Mouse (Mus musculus) kidney, embryonic 15.5 days (tissue): Measurements from ENCODE around the gene Nrap. TPM values are rescaled to one million over a fixed set of nuclear protein-coding genes. Genes with fewer than 3 reads are reported as not detected.

Experiments
- ATAC-seq: fragments of 200-750 bp; cut with Nextera tagmentation; replicated peaks from 2 replicates; pipeline ENCODE4 v1.8.0; 2017; ENCODE audit warnings: moderate TSS enrichment; ENCODE audit not compliant: low FRiP score
- H3K27ac ChIP-seq: fragments of 300-500 bp; sonication (generic); 2 replicates; pipeline ENCODE4 v1.5.1; 2015; ENCODE audit warnings: mild to moderate bottlenecking, inconsistent platforms
- H3K27me3 ChIP-seq: fragments of 300-500 bp; sonication (generic); 2 replicates; pipeline ENCODE4 v1.6.1; 2015; ENCODE audit warnings: inconsistent platforms
- H3K36me3 ChIP-seq: fragments of 300-500 bp; sonication (generic); 2 replicates; pipeline ENCODE4 v1.6.1; 2015; ENCODE audit warnings: inconsistent platforms
- H3K4me1 ChIP-seq: fragments of 300-500 bp; sonication (generic); 2 replicates; pipeline ENCODE4 v1.6.1; 2015; ENCODE audit warnings: inconsistent platforms
- H3K4me2 ChIP-seq: fragments of 300-500 bp; sonication (generic); 2 replicates; pipeline ENCODE4 v1.6.1; 2015; ENCODE audit warnings: moderate library complexity, mild to moderate bottlenecking, inconsistent platforms
- H3K4me3 ChIP-seq: fragments of 300-500 bp; sonication (generic); replicated peaks from 2 replicates; pipeline ENCODE4 v1.5.1; 2015; ENCODE audit warnings: mild to moderate bottlenecking, inconsistent platforms
- H3K9ac ChIP-seq: fragments of 300-500 bp; sonication (generic); 2 replicates; pipeline ENCODE4 v1.6.1; 2015; ENCODE audit warnings: mild to moderate bottlenecking, inconsistent platforms
- H3K9me3 ChIP-seq: fragments of 300-500 bp; sonication (generic); replicated peaks from 2 replicates; pipeline ENCODE4 v1.6.1; 2016; ENCODE audit warnings: inconsistent platforms
- WGBS: fragments of 180-500 bp; shearing (Covaris S2); methylation state at CpG from one replicate; pipeline ENCODE4 v1.1.7; 2015; ENCODE audit warnings: mixed read lengths; 5-methylcytosine and 5-hydroxymethylcytosine counted together
- polyA plus RNA-seq: library from polyadenylated mRNA; unstranded; fragments of >200 nt; fragmentation: Nextera tagmentation; extraction: Ambion mirVana; gene quantifications from 2 replicates; pipeline ENCODE4 v1.2.1, GENCODE M21; 2015

Nrap gene
- polyA plus RNA-seq, 1 experiment from 2014 or later, result 0.36 TPM

GRCm38 (mm10) chr19:56356480-56357373 is 33.1 kb downstream of the Nrap start:
- Histone ChIP-seq H3K9me3 (peaks cover 3% of the 10 kb centered on the region; the same call in 1 of the 2 replicates), H3K4me1 (peaks cover 11% of the 10 kb centered on the region), H3K36me3 (no peaks in the 10 kb centered on the region), H3K27me3 (no peaks in the 10 kb centered on the region), H3K27ac (0 out of 2 replicates have a peak overlapping the region, but pooled peaks have one; percentile 32), H3K4me3 (peak overlapping the region; percentile 17; the same call in 1 of the 2 replicates), H3K4me2 (peak overlapping the region; percentile 43), H3K9ac (0 out of 2 replicates have a peak overlapping the region, but pooled peaks have one; percentile 21)
- no peak for ATAC-seq
- 37% methylated on average over 17 of the region's 17 CpGs for WGBS

- Histone ChIP-seq H3K36me3 (no peaks in the 10 kb centered on the region), H3K27ac (no peak overlapping the region), H3K9ac (no peak overlapping the region), H3K9me3 (peaks cover 3% of the 10 kb centered on the region; the same call in 1 of the 2 replicates), H3K27me3 (no peaks in the 10 kb centered on the region), H3K4me1 (peaks cover 11% of the 10 kb centered on the region), H3K4me2 (no peak overlapping the region), H3K4me3 (no peak overlapping the region)
- no peak for ATAC-seq
- 81% methylated on average over 12 of the region's 12 CpGs for WGBS
These were observed 34.6 kb downstream of the Nrap start for GRCm38 (mm10) chr19:56355201-56355600.

DNA sequence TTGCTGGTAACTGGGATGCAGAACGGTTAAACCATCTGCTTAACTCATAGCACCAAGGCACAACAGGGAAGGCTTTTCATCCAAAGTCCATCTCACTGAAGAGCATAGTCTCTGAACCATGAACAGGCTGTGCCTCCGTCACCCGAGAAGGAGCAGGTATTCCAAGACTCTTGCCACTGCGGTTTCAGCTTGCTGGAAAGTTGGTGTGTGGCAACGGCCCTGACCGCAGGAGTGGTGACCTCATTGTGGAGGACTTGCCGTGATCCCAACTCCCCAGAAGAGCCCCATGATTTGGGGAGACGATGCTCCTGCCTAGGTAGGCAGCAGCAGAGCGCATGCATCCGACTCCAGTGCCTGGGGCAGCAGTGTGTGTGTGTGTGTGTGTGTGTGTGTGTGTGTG is 36.1 kb downstream of the Nrap start:
- Histone ChIP-seq H3K36me3 (no peaks in the 10 kb centered on the region), H3K9me3 (peaks cover 3% of the 10 kb centered on the region; the same call in 1 of the 2 replicates), H3K9ac (no peak overlapping the region), H3K27me3 (no peaks in the 10 kb centered on the region), H3K4me1 (peaks cover 11% of the 10 kb centered on the region), H3K4me3 (no peak overlapping the region), H3K4me2 (no peak overlapping the region), H3K27ac (0 out of 2 replicates have a peak overlapping the region, but pooled peaks have one; percentile 18)
- WGBS, result 56% methylated on average over 10 of the region's 10 CpGs
- ATAC-seq, result no peak

DNA sequence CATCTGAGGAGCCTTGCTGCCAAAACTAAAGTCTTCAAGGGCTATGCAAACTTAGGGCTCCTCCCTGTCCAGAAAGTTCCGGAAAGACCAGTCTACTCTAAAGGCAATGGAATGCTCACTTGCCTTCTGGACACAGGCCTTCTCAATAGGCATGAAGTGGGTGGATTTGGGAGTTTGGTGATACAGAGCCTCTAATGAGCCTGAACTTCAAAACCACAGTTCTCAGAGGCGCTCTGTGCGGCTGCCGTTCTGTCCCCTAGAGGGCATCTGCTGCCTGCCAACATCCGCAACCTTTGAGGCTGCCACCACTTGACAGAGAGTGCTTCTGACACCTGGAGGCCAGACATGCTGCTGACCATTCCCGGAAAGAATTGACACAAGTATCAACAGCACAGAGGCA is 40.5 kb downstream of the Nrap start:
- whole genome bisulfite sequencing, result 32% methylated on average over 6 of the region's 6 CpGs
- H3K27ac ChIP-seq, result no peak overlapping the region
- no peak for ATAC-seq

GRCm38 (mm10) chr19:56346750-56347149 is 43.1 kb downstream of the Nrap start:
- WGBS, result 42% methylated on average over 13 of the region's 13 CpGs

More for the DNA sequence above, 40.5 kb downstream of the Nrap start:
- H3K9ac ChIP-seq, result no peak overlapping the region
- no peak overlapping the region for H3K4me2 ChIP-seq
- peaks cover 12% of the 10 kb centered on the region for H3K27me3 ChIP-seq
- no peak overlapping the region for H3K4me3 ChIP-seq
- peaks cover 4% of the 10 kb centered on the region; the same call in 1 of the 2 replicates for H3K4me1 ChIP-seq
- no peaks in the 10 kb centered on the region for H3K36me3 ChIP-seq
- peaks cover 3% of the 10 kb centered on the region; the same call in 1 of the 2 replicates for H3K9me3 ChIP-seq

GRCm38 (mm10) chr19:56346016-56346415 is 43.8 kb downstream of the Nrap start:
- 72% methylated on average over 3 of the region's 3 CpGs for WGBS
- H3K36me3 ChIP-seq, result no peaks in the 10 kb centered on the region
- no peaks in the 10 kb centered on the region for H3K9me3 ChIP-seq
- H3K4me1 ChIP-seq, result no peaks in the 10 kb centered on the region
- peaks cover 12% of the 10 kb centered on the region for H3K27me3 ChIP-seq
- H3K9ac ChIP-seq, result no peak overlapping the region
- no peak overlapping the region for H3K4me2 ChIP-seq
- H3K27ac ChIP-seq, result no peak overlapping the region
- ATAC-seq, result no peak
- H3K4me3 ChIP-seq, result no peak overlapping the region

More at GRCm38 (mm10) chr19:56346750-56347149, 43.1 kb downstream of the Nrap start:
- no peak overlapping the region for H3K9ac ChIP-seq
- ATAC-seq, result no peak
- no peak overlapping the region for H3K27ac ChIP-seq
- H3K27me3 ChIP-seq, result peaks cover 12% of the 10 kb centered on the region
- H3K4me1 ChIP-seq, result no peaks in the 10 kb centered on the region
- no peak overlapping the region for H3K4me3 ChIP-seq
- H3K4me2 ChIP-seq, result no peak overlapping the region
- H3K36me3 ChIP-seq, result no peaks in the 10 kb centered on the region
- H3K9me3 ChIP-seq, result no peaks in the 10 kb centered on the region

DNA sequence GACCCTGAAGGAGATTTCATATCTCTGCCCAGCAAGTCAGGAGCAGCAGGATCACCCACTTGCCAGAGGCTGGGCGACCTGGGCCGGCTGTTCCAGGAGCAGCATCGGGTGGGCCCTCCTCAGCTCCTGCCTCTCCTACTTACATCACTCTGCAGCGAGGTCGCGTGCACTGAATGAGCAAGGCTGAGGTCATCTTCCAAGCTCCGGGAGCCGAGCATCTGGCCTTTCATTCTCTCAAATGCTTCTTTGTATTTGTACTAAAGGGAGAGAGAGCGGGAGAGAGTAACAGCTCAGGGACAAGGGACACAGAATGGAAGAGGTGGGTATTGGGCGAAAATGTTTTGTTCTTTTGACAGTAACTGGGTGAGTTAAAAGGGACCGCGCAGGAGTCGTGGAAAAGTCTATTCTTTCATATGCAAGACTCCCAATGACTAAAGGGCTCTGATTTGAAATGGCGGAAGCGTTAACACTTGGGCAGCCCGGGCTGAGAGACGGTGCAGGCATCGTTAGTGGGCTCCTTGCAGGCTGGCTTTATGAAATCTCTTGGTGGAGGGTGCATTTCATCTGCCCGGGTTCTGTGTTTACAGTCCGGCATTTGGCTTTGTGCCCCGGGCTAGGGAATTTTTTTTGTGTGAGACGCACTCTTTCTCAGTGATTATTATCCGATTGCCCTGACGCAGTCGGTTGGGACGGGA is 45.8 kb downstream of the Nrap start:
- H3K4me3 ChIP-seq, result no peak overlapping the region
- H3K27me3 ChIP-seq, result peaks cover 12% of the 10 kb centered on the region
- H3K4me1 ChIP-seq, result no peaks in the 10 kb centered on the region
- no peak overlapping the region for H3K9ac ChIP-seq
- H3K27ac ChIP-seq, result no peak overlapping the region
- H3K9me3 ChIP-seq, result no peaks in the 10 kb centered on the region
- WGBS, result 77% methylated on average over 26 of the region's 26 CpGs
- H3K4me2 ChIP-seq, result no peak overlapping the region
- ATAC-seq, result no peak
- no peaks in the 10 kb centered on the region for H3K36me3 ChIP-seq

DNA sequence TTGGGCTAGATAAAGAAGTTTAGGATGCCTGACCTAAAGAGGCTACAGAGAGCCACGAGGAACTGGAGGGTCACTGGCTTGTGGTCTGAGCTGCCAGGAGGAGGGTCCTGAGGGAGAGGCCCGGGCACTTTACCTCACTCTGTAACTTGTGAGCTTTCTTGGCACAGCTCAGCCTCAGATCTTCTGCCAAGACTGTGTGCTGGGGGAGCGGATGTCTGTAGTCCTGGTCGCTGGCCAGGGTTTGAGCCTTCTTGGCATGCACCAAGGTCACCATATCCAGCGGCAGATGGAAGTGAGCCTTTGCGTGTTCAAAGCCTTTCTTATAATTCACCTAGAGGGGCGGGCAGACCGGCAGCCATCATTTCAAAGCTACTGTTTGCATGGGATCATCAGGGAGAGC is 47.8 kb downstream of the Nrap start:
- 82% methylated on average over 8 of the region's 8 CpGs for WGBS
- ATAC-seq, result no peak
- no peaks in the 10 kb centered on the region for H3K4me1 ChIP-seq
- peaks cover 5% of the 10 kb centered on the region for H3K27me3 ChIP-seq
- H3K9me3 ChIP-seq, result no peaks in the 10 kb centered on the region
- H3K4me3 ChIP-seq, result no peak overlapping the region
- no peak overlapping the region for H3K27ac ChIP-seq
- no peak overlapping the region for H3K4me2 ChIP-seq
- H3K9ac ChIP-seq, result no peak overlapping the region
- H3K36me3 ChIP-seq, result no peaks in the 10 kb centered on the region

DNA sequence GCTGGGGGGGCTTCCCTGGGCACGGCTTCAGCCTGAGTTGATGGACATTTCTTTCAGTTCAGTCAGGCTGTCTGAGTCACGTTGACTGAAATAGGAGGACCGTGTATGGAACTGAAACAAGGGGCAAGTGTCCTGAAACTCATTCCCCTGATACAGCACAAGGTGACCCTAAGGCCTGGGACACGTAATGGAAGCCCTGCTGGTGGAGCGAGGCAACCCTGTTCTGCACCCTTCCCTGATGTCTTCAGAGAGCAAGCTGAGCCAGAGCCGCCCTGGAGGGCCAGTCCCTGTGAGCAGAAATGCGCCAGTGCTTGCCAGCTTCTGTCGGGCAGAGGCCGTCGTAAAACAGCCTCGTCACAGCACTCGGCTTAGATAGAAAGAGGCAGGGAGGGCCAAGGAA is 53.0 kb downstream of the Nrap start:
- Histone ChIP-seq H3K27ac (no peak overlapping the region), H3K27me3 (no peaks in the 10 kb centered on the region), H3K4me1 (no peaks in the 10 kb centered on the region), H3K4me3 (no peak overlapping the region), H3K4me2 (no peak overlapping the region), H3K9ac (no peak overlapping the region), H3K36me3 (no peaks in the 10 kb centered on the region), H3K9me3 (no peaks in the 10 kb centered on the region)
- WGBS, result 52% methylated on average over 12 of the region's 12 CpGs
- ATAC-seq, result no peak

DNA sequence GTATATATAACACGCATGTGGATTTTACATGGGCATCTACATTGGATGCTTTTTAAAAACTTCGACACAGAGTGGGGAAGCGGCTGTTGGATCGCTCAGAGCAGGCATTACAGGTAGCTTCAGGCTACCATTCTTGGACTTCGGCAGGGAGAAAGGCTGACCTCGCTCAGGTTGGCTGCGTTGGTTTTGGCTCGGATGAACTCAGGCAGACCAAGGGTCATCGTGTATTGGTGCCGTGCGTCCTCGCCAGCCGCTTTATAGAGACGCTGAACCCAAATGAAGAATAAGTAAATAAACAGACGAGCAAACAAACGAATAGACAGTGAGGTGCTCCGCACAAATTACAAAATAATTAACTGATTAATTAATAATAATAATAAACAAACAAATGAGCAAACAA is 53.5 kb downstream of the Nrap start:
- Histone ChIP-seq H3K36me3 (no peaks in the 10 kb centered on the region), H3K4me3 (no peak overlapping the region), H3K9ac (no peak overlapping the region), H3K9me3 (no peaks in the 10 kb centered on the region), H3K27ac (no peak overlapping the region), H3K4me2 (no peak overlapping the region), H3K27me3 (no peaks in the 10 kb centered on the region), H3K4me1 (no peaks in the 10 kb centered on the region)
- ATAC-seq, result no peak
- WGBS, result 88% methylated on average over 17 of the region's 17 CpGs

GRCm38 (mm10) chr19:56326243-56326855 is 63.5 kb downstream of the Nrap start:
- H3K27me3 ChIP-seq, result 0 out of 2 replicates have a peak, but pooled peaks cover 4% of the 10 kb centered on the region
- no peaks in the 10 kb centered on the region for H3K36me3 ChIP-seq
- H3K4me3 ChIP-seq, result no peak overlapping the region
- H3K4me2 ChIP-seq, result peak overlapping the region; percentile 26
- peaks cover 10% of the 10 kb centered on the region for H3K4me1 ChIP-seq
- 53% methylated on average over 21 of the region's 21 CpGs for WGBS
- H3K27ac ChIP-seq, result no peak overlapping the region
- no peak for ATAC-seq
- H3K9ac ChIP-seq, result no peak overlapping the region
- no peaks in the 10 kb centered on the region for H3K9me3 ChIP-seq
